Mouse (Mus musculus): ENCODE measurements around the gene Polr3b.

Gene Polr3b

GRCm38 (mm10) chr10:84621826-84622790, at the start of gene Polr3b:
Polr3b (plus strand) TSS chr10:84622292.
- peak; percentile 96 for DNase-seq

DNA sequence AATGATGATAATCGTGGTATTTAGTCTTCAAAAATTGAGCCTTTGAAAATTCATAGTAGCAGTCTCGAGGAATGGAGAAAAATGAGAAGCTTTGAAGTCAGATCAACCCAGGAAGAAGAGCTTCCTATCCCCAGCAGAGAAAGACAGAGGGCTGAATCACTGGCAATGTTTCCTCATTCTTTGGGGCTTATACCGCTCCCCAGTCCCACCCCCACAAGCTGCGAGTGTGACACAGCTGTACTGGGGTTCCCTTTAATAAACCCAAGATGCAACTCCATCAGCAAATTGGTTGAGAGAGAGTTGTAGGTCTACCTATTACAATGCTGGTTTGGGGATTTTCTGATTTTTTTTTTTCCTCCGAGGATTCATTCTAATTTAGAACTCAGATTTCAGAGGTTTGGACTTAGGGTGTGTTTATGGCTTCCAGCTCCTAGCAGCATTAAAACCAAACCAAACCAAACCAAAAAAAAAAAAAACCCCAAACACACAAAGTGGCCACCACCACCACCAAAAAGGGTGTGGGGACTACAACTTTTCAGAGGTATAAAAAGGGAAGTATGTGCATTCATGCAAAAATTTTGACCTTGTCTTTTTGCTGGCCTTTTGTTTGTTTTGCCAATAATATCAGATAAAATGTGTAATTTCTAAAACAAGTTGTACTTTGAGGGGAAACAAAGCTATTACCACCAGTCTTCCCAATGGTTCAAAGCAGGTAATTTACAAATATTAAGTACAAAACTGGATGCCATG, 48.2 kb upstream of the Polr3b start:
- no peak for DNase-seq

DNA sequence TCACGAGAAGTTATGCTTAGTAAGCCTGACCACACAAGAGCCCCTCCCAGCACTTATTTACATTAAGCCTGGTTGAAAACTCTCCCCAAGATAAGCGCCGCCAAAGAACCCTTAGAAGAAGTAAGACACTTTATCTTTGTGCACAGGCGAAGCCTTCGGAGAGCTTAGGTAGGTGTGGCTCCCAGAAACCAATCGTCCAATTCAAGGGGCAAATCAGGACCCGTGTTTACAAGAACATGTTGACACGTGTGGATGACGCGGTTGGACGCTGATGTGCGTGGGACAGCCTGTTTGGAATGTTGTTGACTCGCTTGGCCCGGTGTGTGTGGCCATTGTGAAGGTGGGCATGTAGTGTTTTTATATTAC, 46.1 kb upstream of the Polr3b start:
- no peak for DNase-seq

DNA sequence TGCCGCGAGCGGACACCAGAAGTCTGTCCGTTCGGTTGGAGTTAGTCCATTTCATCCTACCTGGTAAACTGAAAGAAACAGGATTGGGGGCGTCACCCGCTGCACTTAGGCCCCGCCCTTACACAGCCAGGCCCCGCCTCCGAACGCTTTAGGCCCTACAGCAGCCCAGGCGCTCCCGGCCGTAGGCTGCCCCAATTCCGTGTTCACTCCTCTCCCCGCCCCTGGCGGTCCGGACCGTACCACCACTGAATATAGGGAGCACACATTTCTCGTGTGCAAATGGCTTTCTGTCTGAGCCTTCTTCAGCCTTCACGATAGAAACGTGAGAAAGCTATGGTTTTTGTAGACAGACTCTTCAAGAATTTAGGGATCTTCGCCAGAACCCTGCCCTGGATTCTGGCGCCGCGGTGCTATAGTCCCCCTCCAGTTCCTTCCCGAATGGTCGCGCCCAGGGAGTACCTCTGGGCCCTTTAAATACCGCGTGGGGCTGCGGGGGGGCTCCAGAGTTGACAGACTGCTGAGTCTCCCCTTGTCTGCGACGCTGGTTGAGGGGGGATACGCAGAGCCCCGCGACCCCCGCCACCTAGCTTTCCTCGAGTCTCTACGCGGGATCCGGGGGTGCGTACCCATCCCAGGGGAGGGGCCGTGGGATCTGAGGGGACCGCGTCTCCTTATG, 45.6 kb upstream of the Polr3b start, which contains the start of gene Tcp11l2:
TSS of gene Tcp11l2 (plus strand) at position 232 of the 676 bp plus-strand sequence.
- DNase-seq = peak; percentile 98

- peak; percentile 81 for DNase-seq
Observed at GRCm38 (mm10) chr10:84577071-84577727, 44.9 kb upstream of the Polr3b start.

DNA sequence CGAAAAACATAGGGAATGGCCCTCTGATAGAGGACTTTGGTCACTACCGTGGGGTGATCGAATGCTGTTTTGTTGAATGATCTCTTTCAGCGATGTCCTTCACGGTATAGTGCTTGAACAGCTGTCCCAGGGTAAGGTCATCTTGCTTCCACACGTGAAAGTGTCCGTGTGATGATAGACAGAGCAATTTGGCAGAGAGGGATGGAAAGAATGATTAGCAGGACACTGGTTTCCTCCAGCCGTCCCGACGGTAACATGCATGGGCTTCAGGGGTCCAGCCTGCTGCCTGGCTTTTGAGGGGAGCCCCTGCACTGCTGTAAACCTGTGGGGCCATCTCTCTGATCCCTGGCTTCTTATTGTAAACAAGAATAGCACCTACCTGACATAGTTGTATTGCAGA, 43.4 kb upstream of the Polr3b start:
- no peak for DNase-seq

GRCm38 (mm10) chr10:84579527-84579926, 42.6 kb upstream of the Polr3b start:
- DNase-seq = no peak

DNA sequence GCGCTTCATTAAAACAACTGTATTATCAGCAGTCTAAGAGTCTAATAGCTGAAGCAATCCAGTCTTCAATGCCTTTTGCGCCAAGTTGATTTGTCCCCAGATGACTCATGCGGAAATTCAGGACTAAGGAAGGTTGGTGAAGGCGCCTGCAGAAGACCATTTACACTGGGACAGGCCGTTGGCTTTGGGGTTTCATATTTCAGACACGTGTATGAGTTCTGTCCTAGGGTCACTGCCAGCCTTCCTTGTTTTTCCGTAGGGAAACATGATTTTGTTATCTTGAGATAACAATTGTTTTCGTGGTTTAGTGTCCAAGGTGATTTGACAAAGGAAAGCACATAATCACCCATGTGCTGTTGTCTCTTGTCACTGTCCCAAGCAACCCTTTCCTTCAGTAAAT, 40.9 kb upstream of the Polr3b start:
- DNase-seq = no peak

DNA sequence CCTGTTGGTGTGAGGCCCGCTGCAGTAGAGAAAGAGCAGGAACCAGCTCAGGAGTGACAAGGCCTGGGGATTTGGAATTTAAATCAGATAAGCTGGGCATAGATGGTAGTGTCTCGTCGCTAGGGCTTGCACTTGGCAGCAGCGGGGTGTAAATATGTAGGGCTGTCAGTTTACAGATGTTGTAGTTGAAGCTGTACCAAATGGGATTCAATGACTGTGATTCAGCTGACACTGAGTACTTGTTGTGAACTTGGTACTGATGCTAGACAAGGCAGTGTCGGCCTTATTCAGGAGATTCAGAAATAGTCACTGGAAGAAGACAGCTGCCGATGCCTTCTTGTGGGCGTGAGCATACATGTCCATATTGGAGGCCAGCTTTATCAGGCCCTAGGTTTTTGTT, 39.9 kb upstream of the Polr3b start:
- no peak for DNase-seq

DNA sequence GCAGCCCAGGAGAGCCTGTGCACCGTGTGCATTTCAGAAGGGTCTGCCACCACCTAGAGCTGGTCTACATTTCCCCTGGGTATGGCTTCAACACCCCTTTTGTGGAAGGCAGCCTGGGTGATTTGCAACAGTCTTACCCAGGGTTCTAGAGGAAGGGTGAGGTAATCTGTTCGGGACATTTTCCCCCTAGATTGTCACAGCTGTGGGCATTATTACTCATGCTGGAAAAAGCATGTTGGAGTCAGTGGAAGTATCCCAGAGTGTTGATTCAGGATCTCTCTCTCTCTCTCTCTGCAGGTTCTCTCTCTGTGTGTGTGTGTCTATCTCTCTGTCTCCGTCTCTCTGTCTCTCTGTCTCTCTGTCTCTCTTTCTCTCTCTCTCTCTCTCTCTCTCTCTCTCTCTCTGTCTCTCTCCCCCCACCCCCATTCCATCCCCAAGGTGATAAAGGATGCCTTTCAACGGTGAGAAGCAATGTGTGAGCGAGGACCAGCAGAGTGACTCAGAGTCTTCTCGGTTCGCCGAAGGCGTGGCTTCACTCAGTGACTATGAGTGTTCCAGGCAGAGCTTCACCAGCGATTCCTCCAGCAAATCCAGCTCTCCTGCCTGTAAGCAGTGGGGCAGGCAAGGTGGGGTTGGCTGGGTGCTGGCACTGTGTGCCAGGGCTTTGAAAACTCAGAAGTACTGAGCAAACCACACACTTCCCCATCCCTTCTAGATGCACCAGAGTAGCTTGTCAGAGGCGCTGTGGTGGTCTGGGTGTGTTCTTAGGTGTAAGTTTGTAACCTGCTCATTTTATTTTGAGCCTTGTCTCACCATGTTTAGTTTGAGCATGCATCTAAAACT, 37.4 kb upstream of the Polr3b start:
- DNase-seq = no peak

GRCm38 (mm10) chr10:84585294-84585650, 36.8 kb upstream of the Polr3b start:
- DNase-seq = no peak

GRCm38 (mm10) chr10:84590956-84591355, 31.1 kb upstream of the Polr3b start:
- DNase-seq = no peak

DNA sequence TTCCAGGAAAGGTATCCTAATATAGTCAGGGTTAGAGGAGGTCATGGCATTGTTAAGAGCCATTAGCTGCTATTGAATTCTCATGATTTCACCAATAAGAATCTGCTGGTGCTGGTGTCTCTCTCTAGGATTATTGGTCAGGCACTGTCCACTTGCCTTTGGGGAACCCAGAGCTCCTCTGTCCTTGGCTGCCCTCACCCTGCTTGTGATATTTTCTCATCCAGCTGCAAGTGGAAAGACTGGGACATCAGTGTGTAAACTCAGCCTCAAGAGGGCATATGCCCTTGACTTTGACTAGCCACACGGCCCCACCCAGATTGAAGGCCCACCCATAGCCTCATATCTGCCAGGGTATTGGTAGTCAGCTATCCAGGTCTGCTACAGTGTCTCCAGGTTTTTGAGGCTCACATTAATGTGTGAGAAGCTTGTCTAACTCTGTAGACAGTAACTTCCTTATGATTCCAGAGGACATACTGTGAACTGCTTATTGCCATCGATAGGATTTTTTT, 30.4 kb upstream of the Polr3b start:
- no peak for DNase-seq

GRCm38 (mm10) chr10:84592745-84593144, 29.3 kb upstream of the Polr3b start:
- no peak for DNase-seq

DNA sequence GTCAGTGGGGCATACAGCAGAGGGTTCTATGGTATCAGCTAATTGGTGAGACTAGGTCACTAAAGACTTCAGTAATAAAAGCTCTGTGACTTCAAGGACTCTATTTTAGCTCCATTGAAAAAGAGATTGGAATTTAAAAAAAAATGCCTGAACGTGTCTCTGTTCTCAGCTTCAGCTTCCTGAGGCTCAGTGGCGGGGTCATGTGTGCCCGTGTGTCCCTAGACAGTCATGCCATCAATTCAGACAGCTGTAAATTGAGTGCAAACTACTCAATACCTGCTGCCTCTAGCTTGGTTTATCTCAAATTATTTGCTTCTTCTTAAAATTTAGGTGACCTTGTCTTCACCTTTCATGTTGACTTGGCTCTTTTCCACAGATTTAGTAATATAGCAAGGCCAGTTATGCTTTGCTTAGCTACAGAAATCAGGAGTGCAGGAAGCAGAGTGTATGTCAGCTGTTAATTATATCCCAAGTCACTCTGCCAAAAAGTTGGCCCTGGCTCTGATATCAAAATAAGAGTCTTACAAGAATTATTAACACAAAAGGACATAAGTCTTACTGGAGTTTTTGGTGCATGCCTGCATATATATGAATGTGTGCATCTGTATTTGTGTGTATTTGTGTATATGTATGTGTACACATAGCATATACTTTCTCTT, 24.8 kb upstream of the Polr3b start:
- DNase-seq = peak; percentile 54

DNA sequence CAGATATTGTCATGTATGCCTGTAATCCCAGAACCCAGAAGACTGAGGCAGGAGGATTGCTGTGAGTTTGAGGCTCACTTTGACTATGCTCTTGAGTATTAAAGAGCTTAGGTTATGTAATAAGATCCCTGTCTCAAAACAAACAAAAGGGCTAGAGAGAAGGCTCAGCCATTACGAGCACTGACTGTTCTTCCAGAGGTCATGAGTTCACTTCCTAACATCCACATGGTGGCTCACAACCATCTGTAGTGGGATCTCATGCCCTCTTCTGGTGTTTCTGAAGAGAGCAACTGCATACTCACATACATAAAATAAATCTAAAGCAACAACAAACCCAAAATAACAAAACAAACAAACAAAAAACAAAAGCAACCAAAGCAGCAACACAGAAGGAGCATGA, 23.9 kb upstream of the Polr3b start:
- no peak for DNase-seq

- no peak for DNase-seq
Observed at GRCm38 (mm10) chr10:84600136-84600535, 22.0 kb upstream of the Polr3b start.

DNA sequence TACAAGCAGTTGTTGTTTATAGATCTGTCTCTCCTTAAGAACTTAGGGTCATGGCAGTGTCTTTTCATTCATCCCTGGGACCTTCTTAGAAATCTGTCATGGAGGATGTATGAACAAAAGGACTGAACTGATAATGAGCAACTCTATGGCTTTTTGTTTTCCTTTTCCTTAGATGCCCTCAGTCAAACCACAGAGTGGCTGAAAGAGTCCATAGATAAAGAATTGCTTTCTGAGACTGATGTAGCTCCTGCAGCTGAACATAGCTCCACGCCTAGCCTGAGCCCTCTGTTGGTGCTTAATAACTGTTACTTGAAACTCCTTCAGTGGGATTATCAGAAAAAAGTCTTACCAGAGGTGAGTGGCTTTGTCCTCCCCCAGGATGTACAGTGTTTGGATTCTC, 17.8 kb upstream of the Polr3b start:
- no peak for DNase-seq

DNA sequence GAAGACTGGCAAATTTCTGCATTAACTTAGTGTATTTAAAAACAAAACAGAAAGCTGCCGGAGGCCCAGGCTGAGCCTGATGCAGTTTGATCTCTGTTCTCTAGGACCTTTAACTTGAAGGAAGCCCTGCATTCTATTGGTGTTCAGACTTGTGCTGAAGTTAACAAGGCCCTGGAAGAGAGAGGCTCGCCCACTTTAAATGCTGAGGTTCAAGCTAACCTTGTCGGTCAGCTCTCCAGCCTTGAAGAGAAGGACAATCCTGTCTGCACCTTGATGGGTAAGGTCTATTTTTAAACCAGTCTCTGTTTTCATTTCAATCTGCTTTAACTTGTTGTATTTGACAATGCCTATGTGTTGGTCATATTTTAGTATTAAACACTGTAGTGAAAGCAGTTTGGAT, 13.7 kb upstream of the Polr3b start:
- DNase-seq = no peak

- DNase-seq = no peak
Observed at GRCm38 (mm10) chr10:84610324-84610723, 11.8 kb upstream of the Polr3b start.

DNA sequence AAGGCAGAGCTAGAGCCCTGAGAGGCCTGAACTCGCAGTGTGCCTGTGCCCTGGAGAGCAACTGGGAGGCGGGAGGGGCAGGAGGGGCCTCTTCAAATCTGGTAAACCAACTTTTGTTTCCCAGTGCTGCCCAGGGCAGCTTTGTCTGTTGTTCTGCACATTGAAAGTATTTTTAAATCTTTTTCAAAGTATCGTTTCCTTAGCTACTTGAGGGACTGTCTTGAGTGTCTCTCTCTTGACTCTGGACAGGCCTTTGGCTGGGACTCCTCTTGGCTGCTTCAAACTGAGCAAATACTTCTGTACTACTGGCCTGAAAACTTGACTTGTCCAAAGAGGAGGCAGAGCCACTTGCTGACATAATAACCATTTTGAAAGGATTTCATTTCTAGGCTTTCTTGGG, 11.3 kb upstream of the Polr3b start:
- no peak for DNase-seq

Measured in cerebellum, adult 9-10 months (tissue).